Mouse (Mus musculus): ENCODE data around the gene Cacng6. TPM values are rescaled to one million over a fixed set of nuclear protein-coding genes. Genes with fewer than 3 reads are reported as not detected.

Cacng6 gene
- polyA plus RNA-seq, 1 experiment from 2014 or later: not detected

DNA sequence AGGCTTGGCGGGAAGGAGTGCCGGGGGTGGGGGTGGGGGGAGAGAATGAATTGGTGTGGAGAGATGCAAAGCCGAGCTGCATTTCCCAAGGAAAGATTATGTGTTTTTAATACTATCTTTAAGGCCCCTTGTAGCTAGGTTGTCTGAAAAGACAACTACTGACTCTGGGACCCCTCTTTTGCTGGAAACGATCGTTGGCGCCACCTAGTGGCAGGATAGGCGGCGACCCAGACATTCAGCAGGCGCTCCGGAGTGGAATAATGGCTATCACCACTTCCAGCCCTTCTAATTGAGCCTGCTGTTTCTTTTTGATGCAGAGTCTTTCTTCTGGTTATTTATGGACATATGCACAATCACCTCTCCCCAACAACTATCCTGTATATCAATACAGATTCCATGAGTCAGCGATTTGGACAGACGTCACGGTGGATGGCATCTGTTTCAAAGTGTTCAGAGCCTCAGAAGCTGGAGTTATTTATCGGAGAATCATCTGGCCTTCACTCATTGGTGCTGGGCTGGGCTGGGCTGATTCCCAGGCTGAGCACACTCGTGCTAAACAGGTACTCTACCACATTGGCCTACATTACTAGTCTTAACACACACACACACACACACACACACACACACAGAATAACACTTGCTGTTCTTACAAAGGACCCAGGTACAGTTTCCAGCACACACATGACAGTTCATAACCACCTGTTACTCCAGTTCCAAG lies 24.9 kb downstream of the Cacng6 start:
- no peaks in the 10 kb centered on the region for H3K4me1 ChIP-seq (replicated peaks)
- H3K9me3 ChIP-seq: no peaks in the 10 kb centered on the region
- ATAC-seq (ENCODE audit: low FRiP score, low read depth): peak; percentile 86; the same call in 1 of the 2 replicates
- no peak overlapping the region for H3K4me3 ChIP-seq
- H3K27me3 ChIP-seq: no peaks in the 10 kb centered on the region
- H3K27ac ChIP-seq (replicated peaks): no peak overlapping the region
- 20% methylated on average over 15 of the region's 15 CpGs for WGBS
- H3K36me3 ChIP-seq: no peaks in the 10 kb centered on the region
- H3K4me2 ChIP-seq: no peak overlapping the region
- H3K9ac ChIP-seq: no peak overlapping the region

- 80% methylated on average over 5 of the region's 5 CpGs for WGBS
- Histone ChIP-seq H3K27me3 (no peaks in the 10 kb centered on the region), H3K9me3 (no peaks in the 10 kb centered on the region), H3K4me2 (no peak overlapping the region), H3K36me3 (no peaks in the 10 kb centered on the region), H3K4me1 (replicated peaks) (no peaks in the 10 kb centered on the region), H3K4me3 (no peak overlapping the region), H3K27ac (replicated peaks) (no peak overlapping the region), H3K9ac (no peak overlapping the region)
- no peak for ATAC-seq (ENCODE audit: low FRiP score, low read depth)
These were observed 26.7 kb downstream of the Cacng6 start for GRCm38 (mm10) chr7:3450671-3451070.

DNA sequence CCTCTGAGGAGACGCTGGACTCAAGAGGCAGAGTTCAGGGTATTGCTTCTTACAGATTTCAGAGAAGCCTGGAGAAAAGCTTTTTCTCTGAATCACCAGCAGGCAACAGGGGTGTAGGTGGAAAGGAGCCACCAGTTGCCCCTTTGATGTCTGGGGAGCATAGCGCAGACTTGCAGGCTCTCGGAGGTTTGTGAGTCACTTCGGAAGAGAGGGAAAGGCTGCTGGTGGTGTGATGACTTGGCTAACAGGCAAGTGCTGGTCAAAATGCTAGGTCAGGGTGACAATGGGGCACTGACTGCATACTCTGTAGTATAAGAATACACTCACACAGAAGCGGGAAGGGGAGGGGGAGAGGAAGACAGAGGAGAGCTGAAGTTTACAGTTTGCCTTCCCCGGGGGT lies 27.2 kb downstream of the Cacng6 start:
- 56% methylated on average over 6 of the region's 6 CpGs for WGBS
- no peak for ATAC-seq (ENCODE audit: low FRiP score, low read depth)

GRCm38 (mm10) chr7:3452821-3453485 lies 29.0 kb downstream of the Cacng6 start:
- no peaks in the 10 kb centered on the region for H3K27me3 ChIP-seq
- no peak overlapping the region for H3K4me3 ChIP-seq
- no peak overlapping the region for H3K27ac ChIP-seq (replicated peaks)
- no peak for ATAC-seq (ENCODE audit: low FRiP score, low read depth)
- no peaks in the 10 kb centered on the region for H3K4me1 ChIP-seq (replicated peaks)
- no peaks in the 10 kb centered on the region for H3K9me3 ChIP-seq
- H3K36me3 ChIP-seq: no peaks in the 10 kb centered on the region
- H3K9ac ChIP-seq: no peak overlapping the region
- no peak overlapping the region for H3K4me2 ChIP-seq
- WGBS: 65% methylated on average over 12 of the region's 12 CpGs

More for the DNA sequence above, 27.2 kb downstream of the Cacng6 start:
- H3K27ac ChIP-seq (replicated peaks): no peak overlapping the region
- H3K9me3 ChIP-seq: no peaks in the 10 kb centered on the region
- no peak overlapping the region for H3K4me2 ChIP-seq
- no peaks in the 10 kb centered on the region for H3K4me1 ChIP-seq (replicated peaks)
- no peaks in the 10 kb centered on the region for H3K27me3 ChIP-seq
- no peaks in the 10 kb centered on the region for H3K36me3 ChIP-seq
- H3K9ac ChIP-seq: no peak overlapping the region
- H3K4me3 ChIP-seq: no peak overlapping the region

DNA sequence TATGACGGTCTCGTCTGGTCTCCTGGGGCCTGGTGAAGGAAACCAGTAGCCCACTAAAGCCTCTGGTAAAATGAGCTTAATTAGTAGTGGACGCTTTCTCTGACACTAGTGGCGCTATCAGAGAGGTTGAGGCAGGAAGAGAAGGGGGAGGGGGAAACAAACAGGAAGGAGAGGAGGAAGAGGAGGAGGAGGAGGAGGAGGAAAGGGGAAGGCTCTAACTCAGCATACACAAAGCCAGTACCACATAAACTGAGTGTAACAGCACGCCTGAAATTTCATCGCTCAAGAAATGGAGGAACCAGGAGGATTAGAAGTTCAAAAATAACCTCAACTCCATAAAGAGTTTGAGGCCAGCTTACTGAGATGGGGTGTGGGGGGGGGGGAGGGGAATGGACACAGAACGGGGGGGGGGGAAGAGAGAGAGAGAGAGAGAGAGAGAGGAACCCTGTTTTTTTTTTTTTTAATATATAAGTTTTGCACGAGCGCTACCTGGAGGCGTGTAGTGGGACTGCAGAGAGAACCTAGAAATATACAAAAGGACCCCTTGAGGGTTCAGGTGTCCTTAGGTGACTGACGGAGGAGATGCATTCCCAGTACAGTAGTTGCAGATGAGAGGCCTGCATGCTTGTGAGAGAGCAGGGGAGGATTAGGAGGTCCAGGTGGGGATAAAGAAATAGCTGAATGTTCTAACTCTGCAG lies 29.6 kb downstream of the Cacng6 start:
- no peak overlapping the region for H3K9ac ChIP-seq
- H3K4me1 ChIP-seq (replicated peaks): no peaks in the 10 kb centered on the region
- H3K9me3 ChIP-seq: no peaks in the 10 kb centered on the region
- no peak overlapping the region for H3K27ac ChIP-seq (replicated peaks)
- WGBS: 60% methylated on average over 11 of the region's 11 CpGs
- no peaks in the 10 kb centered on the region for H3K27me3 ChIP-seq
- no peaks in the 10 kb centered on the region for H3K36me3 ChIP-seq
- H3K4me3 ChIP-seq: no peak overlapping the region
- H3K4me2 ChIP-seq: no peak overlapping the region
- no peak for ATAC-seq (ENCODE audit: low FRiP score, low read depth)

- no peaks in the 10 kb centered on the region for H3K9me3 ChIP-seq
- no peak overlapping the region for H3K4me3 ChIP-seq
- H3K27ac ChIP-seq (replicated peaks): no peak overlapping the region
- no peak overlapping the region for H3K9ac ChIP-seq
- no peaks in the 10 kb centered on the region for H3K4me1 ChIP-seq (replicated peaks)
- no peak for ATAC-seq (ENCODE audit: low FRiP score, low read depth)
- WGBS: 93% methylated on average over 10 of the region's 10 CpGs
- no peaks in the 10 kb centered on the region for H3K36me3 ChIP-seq
- H3K4me2 ChIP-seq: no peak overlapping the region
- H3K27me3 ChIP-seq: no peaks in the 10 kb centered on the region
These were observed 33.3 kb downstream of the Cacng6 start for GRCm38 (mm10) chr7:3457111-3457840.

DNA sequence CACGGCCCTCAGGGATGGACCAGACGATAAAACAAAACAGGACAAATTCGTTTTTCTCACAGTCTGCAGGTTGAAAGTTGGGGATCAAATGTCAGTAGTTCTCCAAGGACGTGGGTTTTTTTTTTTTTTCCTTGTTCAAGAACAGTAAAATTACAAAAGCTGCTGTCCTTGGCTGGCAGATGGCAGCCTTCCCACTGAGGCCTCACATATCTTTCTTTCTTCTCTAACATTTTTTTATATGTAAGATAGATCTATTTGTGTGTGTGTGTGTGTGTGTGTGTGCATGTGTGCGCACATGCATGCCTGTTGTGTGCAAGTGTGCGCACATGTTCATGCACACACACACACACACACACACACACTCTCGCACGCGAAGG lies 33.8 kb downstream of the Cacng6 start:
- WGBS: 82% methylated on average over 9 of the region's 9 CpGs
- Histone ChIP-seq H3K4me2 (no peak overlapping the region), H3K4me1 (replicated peaks) (no peaks in the 10 kb centered on the region), H3K27me3 (no peaks in the 10 kb centered on the region), H3K9ac (no peak overlapping the region), H3K27ac (replicated peaks) (no peak overlapping the region), H3K36me3 (no peaks in the 10 kb centered on the region), H3K9me3 (no peaks in the 10 kb centered on the region), H3K4me3 (no peak overlapping the region)
- ATAC-seq (ENCODE audit: low FRiP score, low read depth): no peak

DNA sequence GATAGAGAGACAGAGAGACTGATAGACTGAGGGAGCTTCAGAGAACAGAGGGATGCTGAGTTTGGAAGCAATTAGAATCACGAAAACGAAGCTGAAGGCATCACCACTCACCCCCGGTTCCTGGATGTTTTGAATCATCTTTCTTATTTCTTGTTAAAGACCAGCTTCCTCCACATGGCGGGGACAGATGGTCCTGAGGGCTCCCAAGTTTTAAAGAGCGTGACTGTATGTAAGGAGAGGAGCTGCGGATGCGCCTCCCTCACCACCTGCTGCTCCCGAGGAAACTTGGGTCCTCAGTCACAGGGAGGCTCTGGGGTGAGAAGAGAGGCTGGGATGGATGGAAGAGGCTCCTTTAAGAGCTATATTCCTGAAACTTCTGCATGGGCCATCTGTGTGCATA lies 36.3 kb downstream of the Cacng6 start:
- Histone ChIP-seq H3K4me1 (replicated peaks) (no peaks in the 10 kb centered on the region), H3K4me3 (no peak overlapping the region), H3K27ac (replicated peaks) (no peak overlapping the region), H3K4me2 (no peak overlapping the region), H3K36me3 (no peaks in the 10 kb centered on the region), H3K27me3 (no peaks in the 10 kb centered on the region), H3K9ac (no peak overlapping the region), H3K9me3 (no peaks in the 10 kb centered on the region)
- no peak for ATAC-seq (ENCODE audit: low FRiP score, low read depth)
- WGBS: 86% methylated on average over 8 of the region's 8 CpGs

DNA sequence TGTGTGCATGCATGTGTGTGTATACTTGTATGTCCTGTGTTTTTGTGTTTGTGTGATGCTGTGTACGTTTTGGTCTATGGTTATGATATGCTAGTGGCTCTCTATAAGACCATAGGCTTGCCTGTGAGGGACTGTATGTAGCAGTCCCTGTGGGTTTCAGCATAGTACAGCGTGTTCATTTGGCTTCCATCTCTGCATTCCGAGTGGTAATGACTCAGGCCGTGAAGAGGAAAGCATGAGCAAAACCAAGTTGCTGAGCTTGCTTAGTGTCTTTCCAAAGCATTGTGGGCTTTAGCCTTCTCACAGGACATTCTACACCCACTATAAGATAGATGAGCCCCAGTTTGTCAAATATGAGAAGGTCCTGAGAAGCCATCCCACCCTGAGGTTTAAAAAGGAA lies 39.3 kb downstream of the Cacng6 start:
- no peak for ATAC-seq (ENCODE audit: low FRiP score, low read depth)
- H3K27ac ChIP-seq (replicated peaks): no peak overlapping the region
- H3K4me3 ChIP-seq: no peak overlapping the region
- H3K9me3 ChIP-seq: no peaks in the 10 kb centered on the region
- WGBS: 84% methylated on average over 4 of the region's 4 CpGs
- H3K27me3 ChIP-seq: no peaks in the 10 kb centered on the region
- no peaks in the 10 kb centered on the region for H3K4me1 ChIP-seq (replicated peaks)
- no peak overlapping the region for H3K4me2 ChIP-seq
- no peak overlapping the region for H3K9ac ChIP-seq
- H3K36me3 ChIP-seq: no peaks in the 10 kb centered on the region

GRCm38 (mm10) chr7:3468614-3469013 lies 44.6 kb downstream of the Cacng6 start:
- no peak for ATAC-seq (ENCODE audit: low FRiP score, low read depth)
- H3K4me3 ChIP-seq: no peak overlapping the region
- no peaks in the 10 kb centered on the region for H3K9me3 ChIP-seq
- H3K27me3 ChIP-seq: no peaks in the 10 kb centered on the region
- H3K27ac ChIP-seq (replicated peaks): no peak overlapping the region
- H3K4me2 ChIP-seq: no peak overlapping the region
- 68% methylated on average over 2 of the region's 2 CpGs for WGBS
- H3K36me3 ChIP-seq: no peaks in the 10 kb centered on the region
- no peaks in the 10 kb centered on the region for H3K4me1 ChIP-seq (replicated peaks)
- H3K9ac ChIP-seq: no peak overlapping the region

DNA sequence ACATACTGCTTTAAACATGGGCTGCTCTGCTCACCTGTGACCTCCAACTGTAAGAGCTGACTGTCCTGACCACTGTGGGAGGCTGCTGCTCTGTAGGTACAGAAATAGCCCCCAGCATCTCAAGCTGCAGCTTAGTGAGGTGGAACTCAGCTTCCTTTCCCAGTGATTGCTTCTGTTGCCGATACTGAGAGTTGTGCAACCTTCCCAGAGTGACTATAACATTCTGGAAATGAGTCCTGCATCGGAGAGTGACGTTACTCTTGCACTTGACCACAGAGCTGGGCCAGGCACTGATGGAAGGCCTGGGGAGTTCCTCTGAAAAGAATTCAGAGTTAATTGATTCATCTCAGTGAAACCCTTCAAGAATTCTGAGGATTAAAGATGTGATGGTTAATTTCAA lies 48.8 kb downstream of the Cacng6 start:
- H3K27me3 ChIP-seq: no peaks in the 10 kb centered on the region
- no peak for ATAC-seq (ENCODE audit: low FRiP score, low read depth)
- H3K9ac ChIP-seq: no peak overlapping the region
- no peak overlapping the region for H3K4me2 ChIP-seq
- H3K27ac ChIP-seq (replicated peaks): no peak overlapping the region
- H3K4me1 ChIP-seq (replicated peaks): no peaks in the 10 kb centered on the region
- H3K9me3 ChIP-seq: no peaks in the 10 kb centered on the region
- H3K36me3 ChIP-seq: no peaks in the 10 kb centered on the region
- WGBS: 71% methylated on average over 3 of the region's 3 CpGs
- H3K4me3 ChIP-seq: no peak overlapping the region

Data from hindbrain, embryonic 15.5 days (tissue).